Mouse (Mus musculus): Measurements from ENCODE around the gene Atp1b1.

- TF ChIP-seq CTCF (IDR thresholded peaks at IDR 0.05; ENCODE audit: low read depth): no peak
- TF ChIP-seq EP300 (IDR thresholded peaks at IDR 0.05; ENCODE audit: low read depth): no peak
Measured at GRCm38 (mm10) chr1:164467406-164467805, 9.3 kb upstream of the Atp1b1 start.
